Mouse (Mus musculus): ENCODE data around the gene Plekha7. TPM values are rescaled to one million over a fixed set of nuclear protein-coding genes. Genes with fewer than 3 reads are reported as not detected.

Gene Plekha7
- total and polyA plus RNA-seq, 2 experiments from 2014 or later = 7.9 to 22.8 TPM

- no peaks in the 10 kb centered on the region for H3K9me3 ChIP-seq (ENCODE audit: low read length)
- no peak overlapping the region for H3K4me3 ChIP-seq (ENCODE audit: low read length)
- no peak overlapping the region for H3K9ac ChIP-seq (replicated peaks; ENCODE audit: low read length)
- H3K27me3 ChIP-seq (ENCODE audit: insufficient read depth, low read length) = no peaks in the 10 kb centered on the region
- WGBS = 45% methylated on average over 10 of the region's 10 CpGs
- H3K4me2 ChIP-seq (ENCODE audit: low read depth, low read length) = no peak overlapping the region
- TF ChIP-seq CTCF (IDR thresholded peaks at IDR 0.05; ENCODE audit: low read depth) = no peak
- H3K4me1 ChIP-seq (ENCODE audit: insufficient read depth, low read length) = no peaks in the 10 kb centered on the region
- ATAC-seq (peak; percentile 51; the same call in 1 of the 2 replicates), DNase-seq (ENCODE audit: low spot score) (peak; percentile 19)
- no peaks in the 10 kb centered on the region for H3K36me3 ChIP-seq (ENCODE audit: insufficient read depth, low read length)
- H3K27ac ChIP-seq = no peak overlapping the region
Observed at GRCm38 (mm10) chr7:116172774-116173173, 135.4 kb downstream of the Plekha7 start.

- TF ChIP-seq CTCF (IDR thresholded peaks at IDR 0.05; ENCODE audit: low read depth) = no peak
- H3K4me1 ChIP-seq (ENCODE audit: insufficient read depth, low read length) = no peaks in the 10 kb centered on the region
- no peak overlapping the region for H3K4me3 ChIP-seq (ENCODE audit: low read length)
- H3K4me2 ChIP-seq (ENCODE audit: low read depth, low read length) = no peak overlapping the region
- H3K36me3 ChIP-seq (ENCODE audit: insufficient read depth, low read length) = no peaks in the 10 kb centered on the region
- ATAC-seq (no peak), DNase-seq (ENCODE audit: low spot score) (no peak)
- no peak overlapping the region for H3K9ac ChIP-seq (replicated peaks; ENCODE audit: low read length)
- 85% methylated on average over 4 of the region's 4 CpGs for WGBS
- no peak overlapping the region for H3K27ac ChIP-seq
- no peaks in the 10 kb centered on the region for H3K27me3 ChIP-seq (ENCODE audit: insufficient read depth, low read length)
- no peaks in the 10 kb centered on the region for H3K9me3 ChIP-seq (ENCODE audit: low read length)
Observed at GRCm38 (mm10) chr7:116169426-116169825, 138.8 kb downstream of the Plekha7 start.

- Histone ChIP-seq H3K4me3 (ENCODE audit: low read length) (no peak overlapping the region), H3K4me2 (ENCODE audit: low read depth, low read length) (no peak overlapping the region), H3K36me3 (ENCODE audit: insufficient read depth, low read length) (no peaks in the 10 kb centered on the region), H3K27me3 (ENCODE audit: insufficient read depth, low read length) (no peaks in the 10 kb centered on the region), H3K9ac (replicated peaks; ENCODE audit: low read length) (no peak overlapping the region), H3K9me3 (ENCODE audit: low read length) (no peaks in the 10 kb centered on the region), H3K27ac (no peak overlapping the region), H3K4me1 (ENCODE audit: insufficient read depth, low read length) (no peaks in the 10 kb centered on the region)
- WGBS = 87% methylated on average over 7 of the region's 7 CpGs
- TF ChIP-seq CTCF (IDR thresholded peaks at IDR 0.05; ENCODE audit: low read depth) = no peak
- no peak for DNase-seq (ENCODE audit: low spot score)
- ATAC-seq = no peak
Observed at GRCm38 (mm10) chr7:116168224-116168623, 140.0 kb downstream of the Plekha7 start.

- no peak overlapping the region for H3K4me3 ChIP-seq (ENCODE audit: low read length)
- no peak for TF ChIP-seq CTCF (IDR thresholded peaks at IDR 0.05; ENCODE audit: low read depth)
- H3K9me3 ChIP-seq (ENCODE audit: low read length) = no peaks in the 10 kb centered on the region
- no peaks in the 10 kb centered on the region for H3K27me3 ChIP-seq (ENCODE audit: insufficient read depth, low read length)
- H3K4me2 ChIP-seq (ENCODE audit: low read depth, low read length) = no peak overlapping the region
- no peak for ATAC-seq
- H3K4me1 ChIP-seq (ENCODE audit: insufficient read depth, low read length) = no peaks in the 10 kb centered on the region
- DNase-seq (ENCODE audit: low spot score) = no peak
- no peaks in the 10 kb centered on the region for H3K36me3 ChIP-seq (ENCODE audit: insufficient read depth, low read length)
- WGBS = 83% methylated on average over 12 of the region's 12 CpGs
- no peak overlapping the region for H3K27ac ChIP-seq
- H3K9ac ChIP-seq (replicated peaks; ENCODE audit: low read length) = no peak overlapping the region
Observed at GRCm38 (mm10) chr7:116164232-116164631, 143.9 kb downstream of the Plekha7 start.

GRCm38 (mm10) chr7:116161544-116161943 lies 146.6 kb downstream of the Plekha7 start:
- peaks cover 11% of the 10 kb centered on the region for H3K36me3 ChIP-seq (ENCODE audit: insufficient read depth, low read length)
- 14% methylated on average over 5 of the region's 5 CpGs for WGBS
- no peak overlapping the region for H3K27ac ChIP-seq
- DNase-seq (ENCODE audit: low spot score) = peak; percentile 84
- no peaks in the 10 kb centered on the region for H3K27me3 ChIP-seq (ENCODE audit: insufficient read depth, low read length)
- no peaks in the 10 kb centered on the region for H3K4me1 ChIP-seq (ENCODE audit: insufficient read depth, low read length)
- peak; percentile 67; the same call in 1 of the 2 replicates for ATAC-seq
- TF ChIP-seq CTCF (IDR thresholded peaks at IDR 0.05; ENCODE audit: low read depth) = peak; percentile 96
- no peaks in the 10 kb centered on the region for H3K9me3 ChIP-seq (ENCODE audit: low read length)
- no peak overlapping the region for H3K9ac ChIP-seq (replicated peaks; ENCODE audit: low read length)
- H3K4me2 ChIP-seq (ENCODE audit: low read depth, low read length) = no peak overlapping the region
- H3K4me3 ChIP-seq (ENCODE audit: low read length) = no peak overlapping the region

- 76% methylated on average over 14 of the region's 14 CpGs for WGBS
- Histone ChIP-seq H3K36me3 (ENCODE audit: insufficient read depth, low read length) (peaks cover 15% of the 10 kb centered on the region), H3K9me3 (ENCODE audit: low read length) (no peaks in the 10 kb centered on the region), H3K4me1 (ENCODE audit: insufficient read depth, low read length) (no peaks in the 10 kb centered on the region), H3K4me2 (ENCODE audit: low read depth, low read length) (no peak overlapping the region), H3K4me3 (ENCODE audit: low read length) (no peak overlapping the region), H3K27ac (no peak overlapping the region), H3K27me3 (ENCODE audit: insufficient read depth, low read length) (no peaks in the 10 kb centered on the region), H3K9ac (replicated peaks; ENCODE audit: low read length) (no peak overlapping the region)
- no peak for TF ChIP-seq CTCF (IDR thresholded peaks at IDR 0.05; ENCODE audit: low read depth)
- no peak for DNase-seq (ENCODE audit: low spot score)
- no peak for ATAC-seq
Observed at GRCm38 (mm10) chr7:116156894-116157143, 151.4 kb downstream of the Plekha7 start.

GRCm38 (mm10) chr7:116156072-116156893 lies 151.9 kb downstream of the Plekha7 start:
- Histone ChIP-seq H3K9ac (replicated peaks; ENCODE audit: low read length) (no peak overlapping the region), H3K4me1 (ENCODE audit: insufficient read depth, low read length) (no peaks in the 10 kb centered on the region), H3K27me3 (ENCODE audit: insufficient read depth, low read length) (no peaks in the 10 kb centered on the region), H3K27ac (no peak overlapping the region), H3K9me3 (ENCODE audit: low read length) (no peaks in the 10 kb centered on the region), H3K36me3 (ENCODE audit: insufficient read depth, low read length) (peaks cover 15% of the 10 kb centered on the region), H3K4me3 (ENCODE audit: low read length) (no peak overlapping the region), H3K4me2 (ENCODE audit: low read depth, low read length) (no peak overlapping the region)
- TF ChIP-seq CTCF (IDR thresholded peaks at IDR 0.05; ENCODE audit: low read depth) = peak; percentile 33
- DNase-seq (ENCODE audit: low spot score) (no peak), ATAC-seq (peak; percentile 45; the same call in 1 of the 2 replicates)
- 62% methylated on average over 17 of the region's 17 CpGs for WGBS

Measured in hindbrain, postnatal 0 days (tissue).